Mouse (Mus musculus): Measurements from ENCODE around the gene C1qtnf1. TPM values are rescaled to one million over a fixed set of nuclear protein-coding genes. Genes with fewer than 3 reads are reported as not detected.

C1qtnf1 gene
- polyA plus RNA-seq, 1 experiment from 2014 or later: 7.5 TPM

DNA sequence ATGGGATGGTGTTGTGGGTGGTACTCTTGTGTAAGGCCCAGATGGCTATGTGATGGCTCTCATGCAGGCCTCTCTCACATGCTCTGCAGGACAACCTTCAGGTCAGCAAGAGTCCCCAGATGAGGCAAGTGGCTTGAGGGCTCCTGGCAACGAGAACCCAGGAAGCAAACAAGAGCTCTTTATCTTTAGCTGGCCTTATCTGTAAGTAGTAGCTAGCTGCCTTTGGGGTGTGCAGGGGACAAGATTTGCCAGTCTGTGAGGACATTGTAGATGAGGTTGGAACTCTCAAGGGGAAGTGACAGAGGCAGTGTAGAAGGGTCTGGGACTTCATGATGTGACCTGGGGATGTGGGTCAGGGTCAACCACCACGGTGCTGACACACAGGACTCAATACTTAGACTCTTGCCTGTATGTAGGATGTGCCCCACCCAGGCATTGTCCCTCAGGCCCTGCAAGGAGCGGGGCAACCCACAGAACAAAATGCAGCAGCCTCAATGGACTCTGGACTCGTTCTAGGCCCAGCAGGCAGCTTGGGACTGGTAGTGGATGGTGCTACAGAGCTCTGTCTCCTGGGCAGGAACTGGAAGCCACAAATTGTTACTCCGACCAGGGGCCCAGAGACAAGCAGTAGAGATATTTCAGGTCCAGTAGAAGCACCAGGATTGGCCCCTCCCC lies 28.0 kb upstream of the C1qtnf1 start:
- WGBS: 33% methylated on average over 5 of the region's 5 CpGs
- Histone ChIP-seq H3K4me3 (ENCODE audit: control insufficient read depth in 1 of 2, insufficient read depth in 1 of 2, low read depth in 1 of 2, low read length in 2 of 2) (no peak overlapping the region), H3K4me2 (ENCODE audit: low read length) (0 out of 2 replicates have a peak overlapping the region, but pooled peaks have one; percentile 13), H3K27me3 (ENCODE audit: control insufficient read depth, insufficient read depth, low read length) (no peaks in the 10 kb centered on the region), H3K36me3 (ENCODE audit: control insufficient read depth, insufficient read depth, low read length) (no peaks in the 10 kb centered on the region), H3K9me3 (ENCODE audit: control insufficient read depth, low read length) (no peaks in the 10 kb centered on the region), H3K9ac (ENCODE audit: low read length) (peak overlapping the region; percentile 41; the same call in 1 of the 2 replicates), H3K4me1 (ENCODE audit: control insufficient read depth in 2 of 2, insufficient read depth in 2 of 2, low read length in 2 of 2) (peaks cover 29 to 31% of the 10 kb centered on the region in 2 experiments), H3K27ac (replicated peaks in 1 of 2; ENCODE audit: control insufficient read depth in 1 of 2, insufficient read depth in 1 of 2, low read depth in 2 of 2, low read length in 2 of 2) (peak overlapping the region; percentile 55 to 77)
- no peak for ATAC-seq (ENCODE audit: insufficient number of reproducible peaks, insufficient read depth, low FRiP score, low read depth)

DNA sequence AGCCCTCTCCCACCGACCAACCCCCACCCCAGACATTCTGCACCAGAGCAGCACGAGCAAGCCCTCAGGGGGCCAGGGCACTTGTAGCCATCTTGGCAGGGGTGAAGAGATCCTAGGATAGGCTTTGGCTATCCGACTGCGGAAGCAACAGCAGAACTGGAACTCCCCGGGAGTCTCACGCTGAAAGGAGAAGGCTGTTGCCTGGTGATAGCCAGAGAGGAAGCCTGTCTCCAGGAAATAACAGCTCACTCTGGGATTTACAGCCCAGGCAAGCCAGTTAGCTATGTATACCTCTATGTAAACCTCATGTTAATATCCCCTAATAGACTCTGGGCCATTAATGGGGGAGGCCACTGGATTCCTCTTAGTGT lies 27.5 kb upstream of the C1qtnf1 start:
- peak; percentile 24; the same call in 1 of the 2 replicates for ATAC-seq (ENCODE audit: insufficient number of reproducible peaks, insufficient read depth, low FRiP score, low read depth)

DNA sequence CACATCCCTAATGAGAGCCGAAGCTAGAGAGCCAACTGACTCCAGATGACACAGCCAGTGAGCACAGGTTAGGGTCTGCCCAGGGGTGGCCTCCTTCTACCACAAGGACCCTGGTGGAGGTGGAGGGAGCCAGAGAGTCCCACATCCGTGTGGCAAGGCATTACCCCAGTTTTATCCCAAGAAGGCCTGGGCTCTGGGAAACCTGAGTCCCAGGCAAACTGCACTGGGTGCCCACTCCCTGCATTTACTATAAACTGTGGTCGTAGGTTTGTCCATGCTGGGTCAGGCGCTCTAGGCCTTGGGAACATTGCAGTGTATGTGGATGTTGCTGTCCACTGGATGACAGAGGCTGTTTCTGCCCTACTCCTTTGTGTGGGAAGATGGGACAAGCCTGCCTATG lies 26.8 kb upstream of the C1qtnf1 start:
- Histone ChIP-seq H3K9me3 (ENCODE audit: control insufficient read depth, low read length) (no peaks in the 10 kb centered on the region), H3K36me3 (ENCODE audit: control insufficient read depth, insufficient read depth, low read length) (peaks cover 5% of the 10 kb centered on the region), H3K4me3 (ENCODE audit: control insufficient read depth in 1 of 2, insufficient read depth in 1 of 2, low read depth in 1 of 2, low read length in 2 of 2) (no peak overlapping the region), H3K9ac (ENCODE audit: low read length) (no peak overlapping the region; the same call in 1 of the 2 replicates), H3K27me3 (ENCODE audit: control insufficient read depth, insufficient read depth, low read length) (no peaks in the 10 kb centered on the region), H3K4me2 (ENCODE audit: low read length) (peak overlapping the region; percentile 35; the same call in 1 of the 2 replicates), H3K4me1 (ENCODE audit: control insufficient read depth in 2 of 2, insufficient read depth in 2 of 2, low read length in 2 of 2) (peaks cover 29 to 31% of the 10 kb centered on the region in 2 experiments), H3K27ac (replicated peaks in 1 of 2; ENCODE audit: control insufficient read depth in 1 of 2, insufficient read depth in 1 of 2, low read depth in 2 of 2, low read length in 2 of 2) (peak overlapping the region; percentile 55 to 77)
- 81% methylated on average over 4 of the region's 4 CpGs for WGBS
- ATAC-seq (ENCODE audit: insufficient number of reproducible peaks, insufficient read depth, low FRiP score, low read depth): no peak

More for the DNA sequence above, 27.5 kb upstream of the C1qtnf1 start:
- no peaks in the 10 kb centered on the region for H3K9me3 ChIP-seq (ENCODE audit: control insufficient read depth, low read length)
- H3K4me2 ChIP-seq (ENCODE audit: low read length): 0 out of 2 replicates have a peak overlapping the region, but pooled peaks have one; percentile 13
- H3K4me1 ChIP-seq (ENCODE audit: control insufficient read depth in 2 of 2, insufficient read depth in 2 of 2, low read length in 2 of 2): peaks cover 29 to 31% of the 10 kb centered on the region in 2 experiments
- 12% methylated on average over 6 of the region's 6 CpGs for WGBS
- peak overlapping the region; percentile 41; the same call in 1 of the 2 replicates for H3K9ac ChIP-seq (ENCODE audit: low read length)
- H3K27ac ChIP-seq (replicated peaks in 1 of 2; ENCODE audit: control insufficient read depth in 1 of 2, insufficient read depth in 1 of 2, low read depth in 2 of 2, low read length in 2 of 2): peak overlapping the region; percentile 55 to 77; a peak in 3 of 4 replicates
- peaks cover under 1% of the 10 kb centered on the region; the same call in 1 of the 2 replicates for H3K36me3 ChIP-seq (ENCODE audit: control insufficient read depth, insufficient read depth, low read length)
- H3K27me3 ChIP-seq (ENCODE audit: control insufficient read depth, insufficient read depth, low read length): no peaks in the 10 kb centered on the region
- no peak overlapping the region for H3K4me3 ChIP-seq (ENCODE audit: control insufficient read depth in 1 of 2, insufficient read depth in 1 of 2, low read depth in 1 of 2, low read length in 2 of 2)

DNA sequence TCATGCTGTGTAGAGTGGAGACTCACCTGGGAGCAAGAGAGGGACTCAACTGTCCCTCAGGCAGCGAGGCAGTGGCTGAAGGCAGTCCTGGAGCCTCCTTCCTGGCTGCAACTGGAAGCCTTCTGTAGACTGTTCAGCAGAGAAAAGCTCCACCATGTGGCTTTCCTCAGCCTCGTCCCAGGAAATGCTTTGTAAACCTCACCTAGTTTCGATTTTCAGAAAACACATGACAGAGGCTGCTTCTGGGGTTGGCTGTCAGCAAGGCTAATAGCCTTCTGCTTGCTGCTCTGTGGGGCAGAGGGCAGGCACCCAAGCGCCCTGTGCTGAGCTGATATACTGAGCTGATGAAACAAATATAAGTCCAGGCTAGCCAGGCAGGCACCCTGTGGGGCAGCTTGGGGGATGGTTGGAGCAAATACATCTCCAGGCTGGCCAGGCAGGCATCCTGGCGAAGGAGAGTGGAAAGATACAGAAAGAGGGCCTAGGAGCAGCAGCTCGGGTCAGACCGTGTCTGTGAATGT lies 26.2 kb upstream of the C1qtnf1 start, which contains the start of gene Lgals3bp:
Gene Lgals3bp (minus strand): TSS at position 333 of the 521 bp plus-strand sequence.
- Histone ChIP-seq H3K4me3 (ENCODE audit: control insufficient read depth in 1 of 2, insufficient read depth in 1 of 2, low read depth in 1 of 2, low read length in 2 of 2) (no peak within 1 kb of the TSS), H3K27ac (replicated peaks in 1 of 2; ENCODE audit: control insufficient read depth in 1 of 2, insufficient read depth in 1 of 2, low read depth in 2 of 2, low read length in 2 of 2) (peak within 1 kb of the TSS; percentile 65 to 77), H3K9ac (ENCODE audit: low read length) (no peak within 1 kb of the TSS; the same call in 1 of the 2 replicates), H3K27me3 (ENCODE audit: control insufficient read depth, insufficient read depth, low read length) (no peaks in the 10 kb centered on the region), H3K4me1 (ENCODE audit: control insufficient read depth in 2 of 2, insufficient read depth in 2 of 2, low read length in 2 of 2) (peaks cover 29 to 31% of the 10 kb centered on the region in 2 experiments), H3K9me3 (ENCODE audit: control insufficient read depth, low read length) (no peaks in the 10 kb centered on the region), H3K4me2 (ENCODE audit: low read length) (peak within 1 kb of the TSS; percentile 35), H3K36me3 (ENCODE audit: control insufficient read depth, insufficient read depth, low read length) (peaks cover 11% of the 10 kb centered on the region)
- WGBS: 33% methylated on average over 7 of the region's 7 CpGs
- no peak for ATAC-seq (ENCODE audit: insufficient number of reproducible peaks, insufficient read depth, low FRiP score, low read depth)

DNA sequence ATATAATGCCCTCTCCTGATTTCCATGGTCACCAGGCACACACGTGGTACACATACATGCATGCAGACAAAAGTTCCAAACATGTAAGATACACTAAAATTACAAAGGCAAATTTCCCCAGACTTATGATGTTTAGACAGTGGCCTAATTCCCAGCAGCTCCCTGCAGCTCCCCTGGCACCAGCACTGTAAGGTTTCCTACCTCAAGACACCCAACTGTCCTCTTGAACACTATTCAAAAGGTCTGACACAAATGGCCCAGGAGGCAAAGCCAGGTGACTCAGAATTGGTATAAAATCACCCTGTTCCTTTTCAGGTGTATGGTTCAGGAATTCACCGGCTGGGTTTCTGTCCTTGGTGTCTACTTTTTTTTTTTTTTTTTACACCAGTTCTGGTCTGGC lies 24.8 kb upstream of the C1qtnf1 start:
- no peaks in the 10 kb centered on the region for H3K27me3 ChIP-seq (ENCODE audit: control insufficient read depth, insufficient read depth, low read length)
- H3K4me3 ChIP-seq (ENCODE audit: control insufficient read depth in 1 of 2, insufficient read depth in 1 of 2, low read depth in 1 of 2, low read length in 2 of 2): no peak overlapping the region
- peaks cover 29 to 31% of the 10 kb centered on the region in 2 experiments for H3K4me1 ChIP-seq (ENCODE audit: control insufficient read depth in 2 of 2, insufficient read depth in 2 of 2, low read length in 2 of 2)
- H3K9ac ChIP-seq (ENCODE audit: low read length): no peak overlapping the region
- H3K27ac ChIP-seq (replicated peaks in 1 of 2; ENCODE audit: control insufficient read depth in 1 of 2, insufficient read depth in 1 of 2, low read depth in 2 of 2, low read length in 2 of 2): no peak overlapping the region
- 85% methylated on average over 2 of the region's 2 CpGs for WGBS
- H3K4me2 ChIP-seq (ENCODE audit: low read length): no peak overlapping the region
- no peak for ATAC-seq (ENCODE audit: insufficient number of reproducible peaks, insufficient read depth, low FRiP score, low read depth)
- no peaks in the 10 kb centered on the region for H3K9me3 ChIP-seq (ENCODE audit: control insufficient read depth, low read length)
- peaks cover 25% of the 10 kb centered on the region for H3K36me3 ChIP-seq (ENCODE audit: control insufficient read depth, insufficient read depth, low read length)

DNA sequence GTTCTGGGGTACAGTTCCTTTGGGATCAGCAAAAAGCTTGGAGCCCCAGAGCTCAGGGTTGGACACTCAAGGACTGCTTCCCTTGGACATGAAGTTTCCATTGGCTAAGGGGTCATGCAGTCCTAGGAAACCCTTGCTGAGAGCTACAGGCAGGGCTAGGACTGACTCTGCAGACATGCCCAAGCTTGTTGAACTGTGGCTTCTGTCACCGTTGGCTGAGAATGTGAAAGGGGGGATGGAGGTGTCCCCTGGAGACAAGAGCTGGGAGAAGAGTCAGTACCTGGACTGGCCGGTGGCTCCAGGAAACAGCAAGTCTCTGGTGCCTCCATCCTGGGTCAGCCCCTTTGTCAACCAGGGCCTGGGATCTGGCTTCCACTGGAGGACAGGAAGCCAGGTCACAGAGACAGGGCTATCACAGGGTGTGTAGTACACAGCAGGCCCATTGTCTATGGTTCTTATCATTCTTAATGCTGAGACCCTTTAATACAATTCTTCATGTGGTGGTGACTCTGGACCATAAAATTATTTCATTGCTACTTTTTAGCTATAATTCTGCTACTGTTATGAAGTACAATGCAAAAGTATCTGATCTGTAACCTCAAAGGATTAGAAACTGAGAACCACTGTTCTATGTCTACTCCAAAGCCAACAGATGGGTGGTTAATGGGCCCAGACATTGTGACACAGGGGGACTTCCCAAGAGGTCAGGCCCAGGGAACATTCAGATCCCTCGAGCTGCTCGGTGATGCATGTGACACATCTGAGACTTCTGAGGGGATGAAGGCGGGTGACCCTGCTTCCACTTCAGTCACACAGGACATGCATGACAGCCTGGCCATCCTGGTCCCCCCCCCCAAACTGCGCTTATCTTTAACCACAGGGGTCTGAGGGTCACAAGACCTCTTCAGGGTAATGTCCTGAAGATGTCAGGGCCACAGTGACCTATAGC lies 23.8 kb upstream of the C1qtnf1 start:
- Histone ChIP-seq H3K4me1 (ENCODE audit: control insufficient read depth in 2 of 2, insufficient read depth in 2 of 2, low read length in 2 of 2) (peaks cover 29 to 31% of the 10 kb centered on the region in 2 experiments), H3K4me3 (ENCODE audit: control insufficient read depth in 1 of 2, insufficient read depth in 1 of 2, low read depth in 1 of 2, low read length in 2 of 2) (no peak overlapping the region), H3K4me2 (ENCODE audit: low read length) (no peak overlapping the region), H3K27me3 (ENCODE audit: control insufficient read depth, insufficient read depth, low read length) (no peaks in the 10 kb centered on the region), H3K9ac (ENCODE audit: low read length) (no peak overlapping the region), H3K27ac (replicated peaks in 1 of 2; ENCODE audit: control insufficient read depth in 1 of 2, insufficient read depth in 1 of 2, low read depth in 2 of 2, low read length in 2 of 2) (peak overlapping the region in 1 of 2 experiments; percentile 9; a peak in 1 of 4 replicates), H3K36me3 (ENCODE audit: control insufficient read depth, insufficient read depth, low read length) (peaks cover 31% of the 10 kb centered on the region), H3K9me3 (ENCODE audit: control insufficient read depth, low read length) (no peaks in the 10 kb centered on the region)
- ATAC-seq (ENCODE audit: insufficient number of reproducible peaks, insufficient read depth, low FRiP score, low read depth): no peak
- 71% methylated on average over 6 of the region's 6 CpGs for WGBS

DNA sequence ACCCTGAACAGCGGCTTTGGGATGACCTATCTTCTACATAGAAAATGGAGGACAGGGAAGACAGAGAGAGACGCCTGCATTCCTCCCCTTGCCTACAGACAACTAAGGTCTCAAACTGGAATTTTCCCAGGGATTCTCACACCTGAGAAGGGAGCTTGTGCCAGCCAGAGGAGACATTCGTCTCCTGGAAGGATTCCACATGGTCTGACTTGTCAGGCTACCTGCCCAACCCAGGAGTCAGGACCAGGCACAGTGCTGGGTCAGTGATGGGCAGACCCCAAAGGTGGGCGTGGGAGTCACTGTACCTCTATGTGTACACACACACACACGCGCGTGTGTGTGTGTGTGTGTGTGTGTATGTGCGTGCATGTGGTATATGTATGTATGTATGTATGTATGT lies 22.7 kb upstream of the C1qtnf1 start:
- peaks cover 42% of the 10 kb centered on the region for H3K36me3 ChIP-seq (ENCODE audit: control insufficient read depth, insufficient read depth, low read length)
- H3K27ac ChIP-seq (replicated peaks in 1 of 2; ENCODE audit: control insufficient read depth in 1 of 2, insufficient read depth in 1 of 2, low read depth in 2 of 2, low read length in 2 of 2): no peak overlapping the region
- peaks cover 19 to 20% of the 10 kb centered on the region in 2 experiments for H3K4me1 ChIP-seq (ENCODE audit: control insufficient read depth in 2 of 2, insufficient read depth in 2 of 2, low read length in 2 of 2)
- H3K27me3 ChIP-seq (ENCODE audit: control insufficient read depth, insufficient read depth, low read length): no peaks in the 10 kb centered on the region
- no peak for ATAC-seq (ENCODE audit: insufficient number of reproducible peaks, insufficient read depth, low FRiP score, low read depth)
- no peak overlapping the region for H3K9ac ChIP-seq (ENCODE audit: low read length)
- 90% methylated on average over 8 of the region's 8 CpGs for WGBS
- no peaks in the 10 kb centered on the region for H3K9me3 ChIP-seq (ENCODE audit: control insufficient read depth, low read length)
- no peak overlapping the region for H3K4me3 ChIP-seq (ENCODE audit: control insufficient read depth in 1 of 2, insufficient read depth in 1 of 2, low read depth in 1 of 2, low read length in 2 of 2)
- H3K4me2 ChIP-seq (ENCODE audit: low read length): no peak overlapping the region
